Mouse (Mus musculus) layer of hippocampus, adult 2 months (tissue): Measurements from ENCODE around the gene Mapk3. TPM values are rescaled to one million over a fixed set of nuclear protein-coding genes. Genes with fewer than 3 reads are reported as not detected.
"Not testable (repeated sequence)": the region's sequence is repeated elsewhere in the genome, so short reads cannot be mapped to it uniquely, and the experiment has no call there.

Experiments
- DNase-seq, 2 experiments: peaks; one replicate each; pipeline ENCODE4 v3.0.0; 2022; ENCODE audit warnings: low spot score in 2 of 2
- H3K27ac ChIP-seq: fragments of 200-600 bp; 2 replicates; pipeline ENCODE4 v1.8.1; 2022
- H3K4me3 ChIP-seq: fragments of 200-600 bp; 2 replicates; pipeline ENCODE4 v1.8.1; 2022; ENCODE audit warnings: mild to moderate bottlenecking
- CTCF ChIP-seq: fragments of 200-600 bp; conservative IDR thresholded peaks from 2 replicates; pipeline ENCODE4 v1.8.1; 2022; ENCODE audit warnings: antibody characterized with exemption, mild to moderate bottlenecking, moderate library complexity
- long read RNA-seq, 2 experiments: library from polyadenylated mRNA; stranded (forward); transcript quantifications; one replicate each; pipeline ENCODE4 v2.0.0; 2021; ENCODE audit warnings: borderline mapping rate in 2 of 2
- total RNA-seq, 2 experiments: library from RNA; stranded (reverse); gene quantifications; 2 replicates each; pipeline ENCODE4 v1.2.3; 2021

Gene Mapk3
- 100 to 1,000 TPM; 170 to 175 TPM for total RNA-seq
- long read RNA-seq, experiment 1, transcript Mapk3-202 (9 exons, 1,800 nt), result major isoform, 44 of 66 reads
- long read RNA-seq, experiment 1, partial matches to known transcripts, result 15 of 66 reads
- long read RNA-seq, experiment 1, other reads (novel, unspliced or antisense), result 7 of 66 reads
- long read RNA-seq, experiment 2, transcript Mapk3-202 (9 exons, 1,800 nt), result major isoform, 49 of 78 reads
- long read RNA-seq, experiment 2, partial matches to known transcripts, result 20 of 78 reads
- long read RNA-seq, experiment 2, other reads (novel, unspliced or antisense), result 5 of 78 reads

- Histone ChIP-seq H3K27ac (peak within 1 kb of the TSS; percentile 92), H3K4me3 (peak within 1 kb of the TSS; percentile 61)
- TF ChIP-seq CTCF, result peak; percentile 83
- peak; percentile 82 to 88 for DNase-seq
Measured at GRCm38 (mm10) chr7:126759050-126759671, at the start of gene Mapk3. Gene Mapk3, plus strand, starts transcription at chr7:126759601.

DNA sequence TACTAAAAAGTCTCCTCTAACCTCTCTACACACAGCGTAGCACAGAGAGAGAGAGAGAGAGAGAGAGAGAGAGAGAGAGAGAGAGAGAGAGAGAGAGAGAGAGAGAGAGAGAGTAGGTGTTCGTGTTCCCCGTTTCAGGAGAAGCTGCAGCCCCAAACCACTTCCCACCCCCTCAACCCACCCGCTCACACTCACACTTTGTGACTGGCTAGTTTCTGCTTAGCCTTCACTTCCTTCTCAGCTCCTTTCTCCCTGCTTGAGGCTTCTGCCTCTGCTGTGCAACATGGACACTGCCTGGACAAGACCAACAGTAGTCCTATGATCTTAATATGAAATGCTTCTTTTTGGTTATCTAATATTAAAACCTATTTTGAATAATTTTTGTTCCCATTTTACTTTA is 49.1 kb upstream of the Mapk3 start:
- Histone ChIP-seq H3K27ac (peak overlapping the region; percentile 53; the same call in 1 of the 2 replicates), H3K4me3 (no peak overlapping the region)
- no peak for TF ChIP-seq CTCF
- DNase-seq, result no peak

DNA sequence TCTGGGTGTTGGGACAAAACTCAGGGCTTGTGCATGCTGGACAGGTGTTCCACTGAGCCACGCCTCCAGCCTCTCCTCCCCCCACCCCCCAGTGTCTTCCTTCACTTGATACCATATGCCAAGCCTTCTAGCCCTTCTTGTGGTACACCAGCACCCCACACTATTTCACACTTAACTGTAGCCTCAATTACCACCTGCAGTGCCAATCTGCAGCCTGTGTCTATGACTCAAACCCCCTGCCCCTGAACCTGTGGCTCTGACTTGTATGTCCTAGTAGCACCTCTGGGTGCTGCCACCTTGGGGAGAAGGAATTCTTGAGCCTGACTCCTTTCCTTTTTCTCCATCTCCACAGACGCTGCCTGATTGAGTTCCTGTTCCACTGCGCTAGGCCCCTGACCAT is 47.5 kb upstream of the Mapk3 start:
- TF ChIP-seq CTCF, result no peak
- Histone ChIP-seq H3K4me3 (no peak overlapping the region), H3K27ac (no peak overlapping the region)
- no peak for DNase-seq

DNA sequence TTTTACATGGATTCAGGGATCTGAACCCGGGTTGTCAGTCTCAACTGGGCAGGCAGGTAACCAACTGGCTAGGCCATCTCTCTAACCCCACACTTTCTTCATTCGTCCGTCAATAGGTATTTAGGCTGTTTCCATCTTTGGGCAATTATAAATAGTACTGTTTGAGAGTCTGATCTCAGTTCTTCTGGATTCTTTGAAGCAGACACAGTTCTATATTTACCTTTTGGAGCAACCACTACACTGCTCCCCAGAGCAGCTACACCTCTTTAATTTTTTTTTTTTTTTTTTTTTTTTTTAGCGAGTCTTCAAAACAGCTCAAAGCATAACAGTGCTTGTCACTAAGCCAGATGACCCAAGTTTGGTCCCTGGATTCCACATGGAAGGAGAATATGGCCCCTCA is 43.7 kb upstream of the Mapk3 start:
- TF ChIP-seq CTCF, result no peak
- H3K27ac ChIP-seq, result no peak overlapping the region
- H3K4me3 ChIP-seq, result no peak overlapping the region
- no peak for DNase-seq

DNA sequence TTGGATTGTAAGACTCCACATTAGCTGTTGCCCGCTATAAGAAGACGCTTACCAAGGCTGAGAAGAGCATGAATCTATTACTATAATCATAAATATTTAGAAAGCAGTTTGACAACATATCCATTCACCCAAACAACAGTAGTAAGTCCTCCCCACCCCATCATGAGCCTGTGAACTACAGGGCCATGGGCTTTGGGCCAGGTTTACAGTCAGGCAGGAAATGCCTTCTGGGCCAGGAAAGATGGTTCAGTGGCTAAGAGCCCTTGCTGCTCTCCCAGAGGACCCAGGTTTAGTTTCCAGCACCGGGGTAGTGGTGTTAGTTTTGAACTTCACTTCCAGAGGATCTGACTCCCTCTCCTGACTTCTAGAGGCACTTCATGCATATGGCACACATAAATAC is 41.8 kb upstream of the Mapk3 start:
- Histone ChIP-seq H3K4me3 (no peak overlapping the region), H3K27ac (no peak overlapping the region)
- DNase-seq, result no peak
- no peak for TF ChIP-seq CTCF

- TF ChIP-seq CTCF, result peak; percentile 70
- no peak overlapping the region for H3K27ac ChIP-seq
- peak in 1 of 2 experiments; percentile 15 for DNase-seq
- H3K4me3 ChIP-seq, result no peak overlapping the region
Measured at GRCm38 (mm10) chr7:126718787-126719337, 40.5 kb upstream of the Mapk3 start.

GRCm38 (mm10) chr7:126721635-126722034 is 37.8 kb upstream of the Mapk3 start:
- Histone ChIP-seq H3K4me3 (no peak overlapping the region), H3K27ac (no peak overlapping the region)
- no peak for DNase-seq
- no peak for TF ChIP-seq CTCF

DNA sequence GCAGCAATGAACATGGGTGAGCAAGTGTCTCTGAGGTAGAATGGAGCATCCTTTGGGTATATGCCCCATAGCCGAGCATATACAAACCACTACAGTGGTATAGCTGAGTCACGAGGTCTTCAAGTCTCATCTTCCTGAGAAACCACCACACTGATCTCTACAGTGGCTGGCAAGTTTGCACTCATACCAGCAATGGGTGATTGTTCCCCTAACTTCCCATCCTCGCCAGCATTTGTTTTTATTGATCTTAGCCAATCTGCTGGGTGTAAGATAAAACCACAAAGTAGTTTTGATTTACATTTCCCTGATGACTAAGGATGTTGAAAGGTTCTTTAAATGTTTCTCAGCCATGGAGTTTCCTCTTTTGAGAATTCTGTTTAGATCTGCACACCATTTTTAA is 34.3 kb upstream of the Mapk3 start:
- DNase-seq, result no peak
- no peak overlapping the region for H3K4me3 ChIP-seq
- H3K27ac ChIP-seq, result no peak overlapping the region
- no peak for TF ChIP-seq CTCF

DNA sequence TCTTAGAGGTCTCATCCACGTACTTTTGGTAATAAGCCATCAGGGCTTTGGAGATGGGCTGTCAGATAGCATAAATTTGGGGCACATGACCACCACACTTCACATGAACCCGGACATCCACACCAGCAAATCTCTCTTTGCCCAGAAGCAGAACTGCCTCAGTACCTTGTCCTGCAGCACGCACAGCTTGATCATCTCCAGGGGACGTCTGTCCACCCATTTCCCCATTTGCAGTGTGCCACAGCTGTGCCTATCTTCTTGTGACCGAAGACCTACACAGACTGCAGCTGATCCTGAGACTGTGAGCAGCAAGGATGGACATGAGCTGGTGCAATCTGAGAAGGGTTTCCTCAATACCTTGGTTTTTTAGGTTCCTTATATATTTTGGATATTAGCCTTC is 33.7 kb upstream of the Mapk3 start:
- Histone ChIP-seq H3K27ac (no peak overlapping the region), H3K4me3 (no peak overlapping the region)
- no peak for DNase-seq
- TF ChIP-seq CTCF, result no peak

DNA sequence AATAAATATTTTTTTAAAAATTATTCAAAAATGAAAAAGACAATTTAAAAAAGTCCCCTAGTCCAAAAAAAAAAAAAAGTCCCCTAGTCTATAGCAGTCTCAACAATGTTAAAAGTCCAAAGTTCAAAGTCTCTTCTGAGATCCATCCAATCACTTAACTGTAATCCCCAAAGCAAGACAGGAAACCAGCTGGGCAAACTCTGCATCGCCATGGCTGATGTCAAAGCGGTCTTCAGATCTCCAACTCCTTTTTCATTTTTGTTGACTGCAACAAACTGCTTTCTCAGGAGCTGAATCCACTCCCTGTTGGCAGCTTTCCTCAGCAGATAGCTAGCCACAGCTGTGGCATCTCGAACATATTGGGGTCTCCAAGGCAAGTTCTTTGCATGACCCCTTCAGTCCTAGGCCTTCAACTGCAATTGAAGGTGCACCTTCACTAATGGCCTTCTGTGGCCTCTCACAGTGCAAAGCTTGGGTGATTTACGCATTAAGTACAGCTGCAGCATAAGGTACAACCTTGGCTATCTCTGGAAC is 29.1 kb upstream of the Mapk3 start:
- not testable (repeated sequence) for H3K4me3 ChIP-seq, H3K27ac ChIP-seq, DNase-seq

- Histone ChIP-seq H3K4me3 (no peak overlapping the region), H3K27ac (no peak overlapping the region)
- no peak for DNase-seq
- no peak for TF ChIP-seq CTCF
Measured at GRCm38 (mm10) chr7:126736122-126736521, 23.3 kb upstream of the Mapk3 start.

GRCm38 (mm10) chr7:126739551-126739950 is 19.9 kb upstream of the Mapk3 start:
- Histone ChIP-seq H3K27ac (no peak overlapping the region), H3K4me3 (peak overlapping the region; percentile 33; the same call in 1 of the 2 replicates)
- no peak for TF ChIP-seq CTCF
- no peak for DNase-seq

- Histone ChIP-seq H3K27ac (no peak overlapping the region), H3K4me3 (peak overlapping the region; percentile 33; the same call in 1 of the 2 replicates)
- TF ChIP-seq CTCF, result no peak
- no peak for DNase-seq
Measured at GRCm38 (mm10) chr7:126740132-126740735, 19.2 kb upstream of the Mapk3 start.
